Mouse (Mus musculus) 416B (cell line): ENCODE results near the gene AB124611.
"Not testable (repeated sequence)": the region's sequence is repeated elsewhere in the genome, so short reads cannot be mapped to it uniquely, and the experiment has no call there.

Experiments used
- DNase-seq: peaks from one replicate; pipeline ENCODE4 v3.0.0; 2011; ENCODE audit warnings: low read depth

AB124611 gene

GRCm38 (mm10) chr9:21565004-21565586, 39.1 kb downstream of the AB124611 start:
- no peak for DNase-seq

GRCm38 (mm10) chr9:21566538-21566937, 40.6 kb downstream of the AB124611 start:
- no peak for DNase-seq

DNA sequence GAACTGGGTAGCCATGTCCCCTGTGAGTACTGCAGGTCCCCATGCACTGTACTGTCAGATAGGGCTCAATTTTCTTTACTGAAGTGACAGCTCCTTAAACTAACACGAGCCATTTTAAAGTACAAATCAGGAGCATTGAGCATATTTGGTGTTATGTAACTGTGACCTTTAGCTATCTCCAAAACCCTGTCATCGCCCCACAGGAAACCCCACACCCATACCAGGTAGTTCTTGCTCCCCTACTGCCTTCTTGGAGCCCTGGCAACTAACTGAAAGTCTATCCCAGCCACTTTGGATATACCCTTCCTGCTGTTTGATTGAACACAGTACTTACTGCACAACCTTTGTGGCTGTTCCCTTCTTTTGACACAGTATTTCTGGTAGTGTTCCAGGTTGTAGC, 41.1 kb downstream of the AB124611 start:
- DNase-seq: no peak

- DNase-seq: no peak
These were observed 42.8 kb downstream of the AB124611 start for GRCm38 (mm10) chr9:21568657-21569255.

DNA sequence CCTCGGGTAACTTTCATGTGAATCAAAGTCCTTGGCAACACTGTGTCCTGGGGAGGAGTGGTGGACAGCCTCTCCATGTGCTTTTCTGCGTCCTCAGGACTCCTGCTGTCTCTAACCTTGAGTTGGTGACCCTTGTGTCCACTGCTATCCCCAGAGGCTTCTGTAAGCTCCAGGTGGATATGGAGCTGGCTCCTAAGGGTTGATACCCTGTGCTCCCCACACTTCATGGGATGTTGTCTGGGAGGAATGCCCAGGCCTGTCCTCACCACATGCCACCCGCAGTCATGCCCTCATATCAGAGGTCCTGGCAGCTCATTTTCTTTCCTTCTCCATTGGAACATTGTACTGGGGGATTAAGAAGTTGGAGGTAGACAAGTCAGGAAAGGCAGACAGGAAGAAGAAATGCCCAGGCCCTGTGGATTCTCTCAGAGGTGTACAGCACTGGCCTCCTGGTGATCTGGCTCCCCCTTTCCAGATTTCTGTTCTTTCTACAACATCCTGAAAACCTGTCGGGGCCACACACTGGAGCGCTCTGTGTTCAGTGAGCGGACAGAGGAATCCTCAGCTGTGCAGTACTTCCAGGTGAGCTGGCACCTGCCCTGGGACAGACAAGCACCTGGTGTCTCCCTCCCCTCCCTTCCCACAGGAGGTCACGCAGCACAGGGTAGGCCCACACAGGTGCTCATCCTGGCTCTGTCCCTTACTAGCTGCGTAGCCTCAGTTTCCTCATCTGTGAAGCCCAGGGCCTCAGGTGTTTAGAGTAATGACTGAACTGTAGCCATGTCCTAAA, 48.2 kb downstream of the AB124611 start:
- DNase-seq: no peak

DNA sequence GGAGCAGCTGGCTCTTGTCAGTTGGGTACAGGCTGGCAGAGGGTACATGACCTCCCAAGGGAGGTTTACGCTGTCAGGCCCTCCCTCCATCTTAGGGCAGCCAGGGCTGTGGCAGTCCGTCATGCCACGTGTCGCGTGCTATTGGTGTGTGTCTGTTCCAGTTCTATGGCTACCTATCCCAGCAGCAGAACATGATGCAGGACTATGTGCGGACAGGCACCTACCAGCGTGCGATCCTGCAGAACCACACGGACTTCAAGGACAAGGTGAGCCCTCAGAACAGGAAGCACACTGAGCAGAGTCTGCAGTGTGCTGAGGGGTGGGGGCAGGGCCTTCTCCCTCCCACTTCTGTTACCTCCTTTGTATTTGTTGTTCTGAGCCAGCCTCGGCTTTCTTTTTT, 49.3 kb downstream of the AB124611 start:
- no peak for DNase-seq

DNA sequence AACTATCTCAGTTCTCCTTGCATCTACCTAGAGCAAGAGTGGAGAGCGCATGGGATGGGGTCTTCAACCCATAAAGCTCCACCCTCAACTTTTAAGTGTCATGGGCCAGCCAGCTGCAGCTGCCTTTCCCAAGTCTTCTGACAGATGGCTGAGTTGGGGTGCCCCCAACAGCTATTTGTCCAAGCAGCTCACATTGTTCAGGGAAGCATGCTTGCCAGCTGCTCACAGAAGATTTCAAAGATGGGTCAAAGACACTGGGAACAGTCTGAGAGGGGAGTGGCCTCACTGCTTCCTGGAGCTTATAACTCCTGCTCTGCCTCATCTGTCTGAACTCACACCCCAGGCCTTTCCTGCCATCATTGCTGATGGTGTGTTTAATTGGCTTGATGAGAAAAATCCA, 50.3 kb downstream of the AB124611 start:
- no peak for DNase-seq

GRCm38 (mm10) chr9:21578226-21578625, 52.2 kb downstream of the AB124611 start:
- no peak for DNase-seq

DNA sequence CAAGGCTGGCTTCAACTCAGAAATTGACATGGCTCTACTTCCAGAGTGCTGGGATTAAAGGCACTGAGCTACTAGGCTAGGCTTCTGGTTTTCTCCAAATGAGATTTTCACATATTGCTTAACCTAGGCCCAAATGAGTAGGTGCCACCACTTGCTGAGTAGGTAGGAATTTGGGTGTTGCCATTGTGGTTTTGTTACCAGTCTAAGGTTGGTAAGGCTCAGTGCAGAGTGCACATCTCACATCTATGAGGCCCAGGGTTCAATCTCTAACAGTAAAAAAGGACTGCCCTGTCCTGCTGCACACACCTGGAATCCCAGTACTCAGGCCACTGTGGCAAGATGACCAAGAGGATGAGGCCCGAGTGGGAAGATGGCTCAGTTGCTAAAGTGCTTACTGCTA, 59.4 kb downstream of the AB124611 start:
- no peak for DNase-seq

DNA sequence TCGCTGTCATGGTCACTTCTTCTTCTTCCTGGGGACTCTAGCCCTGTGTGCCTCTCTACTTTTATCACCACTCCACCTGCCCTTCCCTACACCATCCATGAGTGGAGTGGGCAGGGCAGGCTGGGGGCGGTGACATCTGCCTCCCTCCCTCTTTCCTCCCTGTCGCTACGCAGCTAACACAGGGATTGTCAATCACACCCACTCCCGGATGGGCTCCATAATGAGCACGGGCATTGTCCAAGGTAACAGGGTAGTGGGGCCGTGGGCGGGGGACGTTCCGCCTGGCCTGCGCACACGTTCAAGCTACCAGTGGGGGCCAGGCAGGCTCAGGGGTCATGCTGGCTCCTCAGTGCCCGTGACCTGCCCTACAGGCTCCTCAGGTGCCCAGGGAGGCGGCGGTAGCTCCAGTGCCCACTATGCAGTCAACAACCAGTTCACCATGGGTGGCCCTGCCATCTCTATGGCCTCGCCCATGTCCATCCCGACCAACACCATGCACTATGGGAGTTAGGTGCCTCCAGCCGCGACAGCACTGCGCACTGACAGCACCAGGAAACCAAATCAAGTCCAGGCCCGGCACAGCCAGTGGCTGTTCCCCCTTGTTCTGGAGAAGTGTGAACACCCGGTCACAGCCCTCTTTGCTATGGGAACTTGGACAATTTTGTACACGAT, 61.8 kb downstream of the AB124611 start:
- DNase-seq: no peak

- no peak for DNase-seq
These were observed 62.4 kb downstream of the AB124611 start for GRCm38 (mm10) chr9:21588350-21588749.

- no peak for DNase-seq
These were observed 63.6 kb downstream of the AB124611 start for GRCm38 (mm10) chr9:21589538-21589937.

DNA sequence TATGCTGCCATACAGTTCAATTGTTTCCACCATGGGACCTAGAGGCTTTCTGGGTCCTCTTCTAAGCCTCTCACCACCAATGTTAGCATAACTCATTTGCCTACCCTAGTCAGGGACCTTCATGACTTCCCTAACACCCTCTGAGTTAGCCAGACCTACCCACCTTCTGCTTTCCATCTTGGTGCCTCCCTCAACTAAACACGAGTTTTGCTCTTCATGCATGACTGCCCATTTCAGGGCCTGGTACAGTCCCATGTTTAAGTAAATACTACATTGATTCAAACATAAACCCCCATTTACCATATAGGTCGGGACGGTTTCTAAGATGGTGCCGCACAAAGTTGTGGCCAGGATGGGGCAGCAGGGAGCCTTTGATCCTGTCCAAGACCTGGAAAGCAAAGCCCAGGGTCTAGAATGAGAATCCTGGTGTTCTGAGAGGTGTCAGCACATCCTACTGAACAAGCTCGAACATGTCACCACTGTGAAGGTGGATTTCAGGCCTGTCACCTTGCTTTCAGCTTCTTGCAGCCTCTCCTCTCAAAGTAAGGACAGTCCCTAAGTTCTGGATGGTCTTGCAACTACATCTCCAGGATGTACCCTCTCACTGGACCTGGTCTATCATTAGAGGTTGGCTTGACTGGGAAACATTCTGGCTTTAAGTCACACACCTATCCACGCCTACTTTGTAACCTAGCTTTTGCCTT, 65.3 kb downstream of the AB124611 start:
- DNase-seq: no peak

GRCm38 (mm10) chr9:21591831-21592702, 66.1 kb downstream of the AB124611 start:
- no peak for DNase-seq

GRCm38 (mm10) chr9:21592703-21593121, 66.7 kb downstream of the AB124611 start, which contains the start of the genes Timm29 and Yipf2:
Gene Timm29 (plus strand): TSS chr9:21592722.
Gene Yipf2 (minus strand): TSS chr9:21592828.
- DNase-seq: peak; percentile 98

DNA sequence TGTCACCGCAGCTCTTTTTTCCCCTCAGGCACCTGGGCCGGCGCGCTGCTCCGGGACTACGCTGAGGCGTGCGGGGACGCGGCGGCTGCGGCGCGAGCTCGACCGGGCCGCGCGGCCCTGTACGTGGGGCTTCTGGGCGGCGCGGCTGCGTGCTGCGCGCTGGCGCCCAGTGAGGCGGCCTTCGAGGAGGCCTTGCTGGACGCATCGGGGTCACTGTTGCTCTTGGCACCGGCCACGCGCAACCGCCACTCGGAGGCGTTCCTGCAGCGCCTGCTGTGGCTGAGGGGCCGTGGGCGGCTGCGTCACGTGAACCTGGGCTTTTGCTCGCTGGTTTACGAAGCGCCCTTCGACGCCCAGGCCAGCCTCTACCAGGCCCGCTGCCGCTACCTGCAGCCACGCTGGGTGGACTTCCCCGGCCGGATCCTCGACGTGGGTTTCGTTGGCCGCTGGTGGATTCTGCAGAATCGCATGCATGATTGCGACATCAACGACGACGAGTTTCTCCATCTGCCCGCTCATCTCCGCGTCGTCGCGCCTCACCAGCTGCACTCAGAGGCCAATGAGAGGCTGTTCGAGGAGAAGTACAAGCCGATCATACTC, 67.2 kb downstream of the AB124611 start:
- DNase-seq: peak; percentile 61

DNA sequence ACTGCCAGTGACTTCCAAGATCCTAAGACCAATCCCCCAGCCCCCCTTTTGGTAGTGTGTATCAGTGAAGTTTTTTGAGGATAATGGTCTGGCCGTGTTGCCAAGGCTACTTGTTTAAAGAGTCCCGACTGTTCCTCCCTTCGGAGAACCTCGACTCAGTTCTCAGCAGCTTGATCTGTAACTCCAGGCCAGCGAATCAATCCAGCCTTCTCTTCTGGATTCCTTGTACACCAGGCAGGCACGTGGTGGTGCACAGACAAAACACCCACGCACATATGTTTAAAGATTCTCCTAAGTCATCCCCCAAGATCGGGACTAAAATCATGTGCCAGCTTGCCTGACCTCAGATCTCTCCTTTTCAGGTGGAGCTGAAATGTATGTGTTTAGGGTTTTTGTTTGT, 68.4 kb downstream of the AB124611 start:
- not testable (repeated sequence) for DNase-seq

DNA sequence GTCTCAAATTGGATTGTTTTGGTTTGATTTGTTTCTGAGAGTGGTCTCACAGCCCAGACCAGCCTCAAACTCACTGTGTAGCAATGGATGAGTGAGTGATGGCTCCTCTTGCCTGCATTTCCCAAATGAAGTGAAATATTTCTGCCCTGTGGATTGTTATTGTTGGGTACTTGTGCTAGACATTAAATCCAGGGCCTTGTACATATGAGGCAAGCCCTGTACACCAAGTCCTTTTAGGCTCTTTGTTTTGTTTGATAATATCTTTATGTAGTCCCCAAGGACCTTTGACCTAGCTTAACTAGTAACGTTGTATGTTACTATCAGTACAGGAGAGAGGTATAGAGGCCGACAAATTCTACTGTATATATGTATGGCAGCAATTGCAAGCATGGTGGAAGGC, 68.9 kb downstream of the AB124611 start:
- no peak for DNase-seq
